Mouse (Mus musculus) bone marrow, adult 2 months (tissue): Measurements from ENCODE around the gene Ppp4r2. TPM values are rescaled to one million over a fixed set of nuclear protein-coding genes. Genes with fewer than 3 reads are reported as not detected.

ENCODE experiments used
- H3K27ac ChIP-seq: fragments of 200-500 bp; 2 replicates; pipeline ENCODE4 v1.5.1; 2012; ENCODE audit warnings: low read depth, mild to moderate bottlenecking, control low read depth, inconsistent platforms, low read length; ENCODE audit not compliant: control insufficient read depth, poor library complexity, insufficient read depth
- H3K4me1 ChIP-seq: fragments of 200-500 bp; 2 replicates; pipeline ENCODE4 v1.6.1; 2011; ENCODE audit warnings: low read length; ENCODE audit not compliant: control insufficient read depth, insufficient read depth
- H3K4me3 ChIP-seq: fragments of 200-500 bp; replicated peaks from 2 replicates; pipeline ENCODE3; 2011; ENCODE audit warnings: mild to moderate bottlenecking, low read depth, low read length, control low read depth; ENCODE audit not compliant: control insufficient read depth
- CTCF ChIP-seq: fragments of 200-500 bp; IDR thresholded peaks from 2 replicates; pipeline ENCODE4 v1.5.1; 2011; ENCODE audit warnings: low read length, control low read depth; ENCODE audit not compliant: control insufficient read depth, insufficient read depth
- POLR2A ChIP-seq: fragments of 200-500 bp; IDR thresholded peaks from 2 replicates; pipeline ENCODE4 v1.6.1; 2011; ENCODE audit warnings: low read depth, mild to moderate bottlenecking, control low read depth, low read length, borderline replicate concordance; ENCODE audit not compliant: control insufficient read depth
- WGBS: fragments of 180-500 bp; shearing (Covaris S2); methylation state at CpG from one replicate; pipeline ENCODE4 v1.1.7; 2018; 5-methylcytosine and 5-hydroxymethylcytosine counted together
- polyA plus RNA-seq: library from polyadenylated mRNA; stranded (reverse); fragments of >200 nt; gene quantifications from 2 replicates; pipeline ENCODE4 v1.2.4, GENCODE M21; 2011; ENCODE audit warnings: low replicate concordance; ENCODE audit not compliant: missing spikeins, insufficient read depth, insufficient read length

The Ppp4r2 gene
- polyA plus RNA-seq, 1 experiment = 25.5 TPM

DNA sequence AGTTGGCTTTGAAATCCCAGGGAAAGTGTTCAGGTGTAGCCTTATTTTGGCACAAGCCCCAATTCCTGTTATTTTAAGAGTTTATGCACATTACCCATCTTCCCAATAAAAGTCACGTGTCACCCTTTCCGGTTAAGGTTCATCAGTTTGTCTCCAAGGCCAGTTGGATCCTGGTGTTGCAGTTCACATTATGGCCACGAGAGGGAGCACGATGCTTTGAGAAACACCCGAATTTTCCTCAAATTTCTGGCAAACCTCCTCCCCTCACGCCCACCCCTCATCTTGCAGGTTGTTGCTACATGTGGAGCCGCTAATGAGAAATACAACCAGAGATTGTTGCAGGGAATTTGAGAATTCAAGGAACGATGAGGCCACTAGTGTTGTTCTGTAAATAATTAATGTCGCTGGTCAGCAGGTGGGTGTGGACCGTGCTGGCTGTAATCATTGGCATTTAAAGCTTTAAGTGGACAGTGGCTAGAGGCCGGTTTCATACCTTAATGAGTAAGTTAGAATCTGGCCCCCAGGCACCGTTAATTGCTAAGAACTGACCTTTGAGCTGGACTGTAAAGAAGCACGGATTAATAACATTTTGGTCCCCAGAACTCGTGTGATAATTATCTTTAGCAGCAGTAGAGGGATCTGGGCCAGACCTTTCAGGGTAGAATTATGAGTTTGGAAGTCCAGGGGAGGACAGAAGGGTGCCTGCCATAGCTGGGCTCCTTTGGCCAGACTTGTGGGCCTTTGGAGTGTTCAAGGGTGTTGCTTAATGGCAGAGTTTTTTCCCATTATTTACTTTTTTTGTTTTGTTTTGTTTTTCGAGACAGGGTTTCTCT lies 49.2 kb downstream of the Ppp4r2 start:
- H3K4me3 ChIP-seq = no peak overlapping the region
- no peaks in the 10 kb centered on the region for H3K4me1 ChIP-seq
- H3K27ac ChIP-seq = no peak overlapping the region
- TF ChIP-seq CTCF (peak; percentile 70), POLR2A (no peak)
- 20% methylated on average over 15 of the region's 15 CpGs for WGBS

DNA sequence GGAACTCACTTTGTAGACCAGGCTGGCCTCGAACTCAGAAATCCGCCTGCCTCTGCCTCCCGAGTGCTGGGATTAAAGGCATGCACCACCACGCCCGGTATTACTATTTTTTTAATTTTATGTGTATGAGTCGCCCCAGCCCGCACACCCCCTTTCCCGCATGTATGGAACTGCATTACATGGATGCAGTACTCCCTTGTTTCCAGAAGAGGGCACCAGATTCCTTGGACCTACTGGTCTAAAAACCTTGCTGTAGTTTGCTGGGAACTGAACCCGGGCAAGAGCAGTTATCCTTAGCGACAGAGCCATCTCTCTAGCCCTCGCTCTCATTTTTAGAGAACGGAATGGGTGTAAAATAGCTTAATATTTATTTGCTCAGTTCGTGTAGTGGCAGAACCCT lies 49.8 kb downstream of the Ppp4r2 start:
- Histone ChIP-seq H3K4me1 (no peaks in the 10 kb centered on the region), H3K27ac (no peak overlapping the region), H3K4me3 (no peak overlapping the region)
- 47% methylated on average over 13 of the region's 13 CpGs for whole genome bisulfite sequencing
- TF ChIP-seq POLR2A = no peak

DNA sequence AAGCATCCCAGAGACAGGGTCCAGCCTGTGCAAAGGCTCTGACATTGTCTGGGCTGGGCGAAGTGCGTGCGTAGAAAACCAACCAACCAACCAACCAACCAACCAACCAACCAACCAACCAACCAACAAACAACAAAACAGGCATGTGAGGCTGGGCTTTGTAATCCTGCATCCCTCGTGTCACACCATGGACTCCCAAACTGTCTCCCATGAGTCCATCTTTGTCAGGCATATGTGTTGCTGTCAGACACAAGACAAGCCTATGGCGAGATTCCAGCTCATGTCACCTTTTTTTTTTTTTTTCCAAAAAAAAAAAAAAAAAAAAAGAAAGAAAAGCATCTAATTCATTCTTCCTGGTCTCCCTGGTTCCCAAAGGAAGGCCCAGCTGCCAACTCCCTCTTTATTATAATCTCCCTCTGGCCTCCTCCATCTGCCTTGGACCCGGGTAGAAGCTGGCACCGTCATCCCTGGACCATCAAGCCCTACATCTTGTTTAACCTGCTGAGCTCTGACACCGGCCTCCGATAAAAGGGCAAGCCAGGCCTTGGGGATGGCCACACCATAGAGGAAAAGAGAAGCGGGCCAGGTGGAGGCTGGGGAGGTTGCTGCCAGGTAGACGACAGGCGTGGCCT lies 51.3 kb downstream of the Ppp4r2 start:
- Histone ChIP-seq H3K4me3 (no peak overlapping the region), H3K4me1 (no peaks in the 10 kb centered on the region), H3K27ac (no peak overlapping the region)
- WGBS = 87% methylated on average over 12 of the region's 12 CpGs
- TF ChIP-seq CTCF (no peak), POLR2A (no peak)

DNA sequence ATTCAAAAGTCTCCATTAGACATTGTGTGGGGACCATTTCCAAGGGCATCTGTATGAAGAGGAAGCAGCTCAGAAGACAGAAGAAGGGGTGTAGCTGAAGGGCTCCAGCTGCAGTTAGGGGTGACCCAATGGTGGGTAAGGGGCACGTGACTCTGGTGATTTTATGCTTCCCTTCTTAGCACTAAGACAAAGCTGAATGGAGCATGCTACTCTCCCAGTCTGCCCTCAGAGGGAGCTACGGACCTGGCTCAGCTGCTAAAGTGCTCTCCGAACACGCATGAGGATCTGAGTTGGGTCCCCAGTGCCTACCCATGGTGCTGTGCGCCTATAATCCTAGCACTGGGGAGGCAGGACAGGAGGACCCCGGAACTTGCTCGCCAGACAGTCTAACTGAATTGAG lies 52.0 kb downstream of the Ppp4r2 start:
- Histone ChIP-seq H3K4me3 (no peak overlapping the region), H3K4me1 (no peaks in the 10 kb centered on the region), H3K27ac (no peak overlapping the region)
- TF ChIP-seq POLR2A (no peak), CTCF (no peak)
- 65% methylated on average over 7 of the region's 7 CpGs for WGBS

DNA sequence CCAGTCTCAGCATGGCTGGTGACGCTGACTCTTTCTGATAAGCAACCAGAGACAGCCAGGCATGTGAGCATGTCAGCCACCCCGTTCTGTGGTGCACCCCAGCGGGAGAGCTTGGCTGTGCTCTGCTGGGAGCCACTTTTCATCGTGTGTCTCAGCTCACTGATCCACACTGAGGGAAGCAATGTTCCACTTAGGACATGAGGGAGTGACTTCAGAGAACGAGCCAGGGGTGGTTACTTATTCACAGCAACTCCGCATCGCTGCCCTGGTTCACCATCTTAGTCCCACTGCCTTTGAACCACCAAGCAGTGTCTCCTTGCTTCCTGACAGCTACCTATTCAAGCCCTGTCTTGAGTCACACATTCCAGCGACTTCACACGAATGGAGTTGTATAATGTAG lies 53.6 kb downstream of the Ppp4r2 start:
- TF ChIP-seq POLR2A (no peak), CTCF (no peak)
- no peak overlapping the region for H3K27ac ChIP-seq

DNA sequence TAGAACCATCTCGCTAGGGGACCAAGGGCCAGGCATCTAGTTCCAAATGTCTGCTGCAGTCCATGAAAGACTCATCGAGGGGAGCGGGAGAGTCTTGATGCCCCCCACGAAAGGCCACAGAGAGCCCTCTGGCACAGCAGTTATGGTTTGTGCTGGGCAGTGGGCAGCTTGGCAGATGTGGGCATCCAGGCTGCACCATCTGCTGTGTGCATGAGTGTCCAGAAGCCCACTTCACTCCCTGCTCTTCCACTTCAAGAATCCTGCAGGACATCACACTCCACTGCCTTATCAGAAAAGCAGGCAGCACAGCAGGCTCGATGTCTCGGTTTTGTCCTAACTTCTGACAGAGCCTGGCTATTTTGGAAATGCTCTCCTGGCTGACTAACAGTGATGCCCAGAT lies 55.9 kb downstream of the Ppp4r2 start:
- TF ChIP-seq POLR2A = no peak
- TF ChIP-seq CTCF = no peak
- no peak overlapping the region for H3K27ac ChIP-seq
- H3K4me3 ChIP-seq = no peak overlapping the region
- no peaks in the 10 kb centered on the region for H3K4me1 ChIP-seq
- 80% methylated on average over 6 of the region's 6 CpGs for WGBS

More for the DNA sequence above, 53.6 kb downstream of the Ppp4r2 start:
- 73% methylated on average over 9 of the region's 9 CpGs for WGBS
- Histone ChIP-seq H3K4me1 (no peaks in the 10 kb centered on the region), H3K4me3 (no peak overlapping the region)

DNA sequence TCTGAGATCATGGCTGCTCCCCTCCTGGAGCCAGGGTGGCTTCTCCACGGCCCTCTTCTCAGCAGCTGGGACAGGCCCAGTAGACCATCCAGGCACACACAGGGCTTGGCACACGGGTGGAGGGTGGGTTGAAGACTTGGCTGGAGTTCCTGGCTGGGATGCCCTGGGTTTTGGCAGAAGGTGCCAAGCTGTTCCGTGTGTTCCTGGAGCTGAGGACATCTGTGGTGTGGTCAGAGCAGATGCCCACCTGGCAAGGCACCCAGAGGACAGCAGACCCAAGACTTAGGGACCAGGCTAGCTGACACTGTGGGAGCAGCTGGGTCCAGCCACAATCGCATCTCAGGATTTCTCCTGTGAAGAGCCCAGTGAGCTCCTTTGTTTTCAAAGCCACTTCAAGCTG lies 59.1 kb downstream of the Ppp4r2 start:
- 74% methylated on average over 4 of the region's 4 CpGs for WGBS
- Histone ChIP-seq H3K4me1 (no peaks in the 10 kb centered on the region), H3K27ac (no peak overlapping the region), H3K4me3 (no peak overlapping the region)
- TF ChIP-seq POLR2A (no peak), CTCF (no peak)

DNA sequence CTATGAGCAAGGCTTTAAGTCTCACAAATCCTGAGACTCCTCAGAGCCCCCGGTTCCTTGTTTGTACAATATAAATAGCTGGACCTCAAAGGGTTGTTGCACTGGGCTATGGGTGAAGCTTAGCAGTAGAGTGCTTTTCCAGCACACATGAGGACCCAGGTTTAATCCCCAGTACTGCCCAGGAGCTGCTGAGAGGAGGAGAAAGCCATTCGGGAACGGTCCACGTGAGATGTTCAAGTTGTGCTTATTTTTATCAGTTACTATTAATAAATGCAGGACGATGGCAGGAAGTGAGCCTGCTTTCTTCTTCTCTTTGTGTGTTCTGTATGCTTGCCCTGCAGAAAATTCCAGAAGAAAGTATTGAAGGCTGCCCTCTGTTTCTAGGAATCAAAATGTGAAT lies 59.7 kb downstream of the Ppp4r2 start:
- Histone ChIP-seq H3K27ac (no peak overlapping the region), H3K4me1 (no peaks in the 10 kb centered on the region), H3K4me3 (no peak overlapping the region)
- 47% methylated on average over 5 of the region's 5 CpGs for WGBS
- TF ChIP-seq CTCF = no peak
- no peak for TF ChIP-seq POLR2A

DNA sequence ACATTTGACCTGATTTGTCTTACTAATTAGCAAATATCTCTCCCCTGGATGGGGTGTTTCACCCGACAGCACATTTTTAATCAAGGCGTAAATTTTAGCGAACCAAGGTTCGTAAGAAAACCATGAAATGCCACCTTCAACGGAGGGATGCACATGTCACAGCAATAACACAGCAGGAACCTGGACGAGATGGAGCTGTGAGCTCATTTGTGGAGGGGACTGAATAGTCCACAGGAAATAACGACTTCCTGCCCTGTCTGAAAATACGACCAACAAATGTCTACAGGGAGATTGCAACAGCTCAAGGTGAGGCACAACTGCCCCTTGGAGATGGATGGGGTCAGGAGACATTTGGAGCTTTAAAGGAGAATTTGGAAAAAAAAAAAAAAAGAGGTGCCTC lies 61.8 kb downstream of the Ppp4r2 start:
- no peak overlapping the region for H3K27ac ChIP-seq
- no peaks in the 10 kb centered on the region for H3K4me1 ChIP-seq
- TF ChIP-seq CTCF (no peak), POLR2A (no peak)
- H3K4me3 ChIP-seq = no peak overlapping the region
- 29% methylated on average over 8 of the region's 8 CpGs for WGBS
